Mouse (Mus musculus) heart, embryonic 15.5 days (tissue): ENCODE data around the gene Stk4. TPM values are rescaled to one million over a fixed set of nuclear protein-coding genes. Genes with fewer than 3 reads are reported as not detected.

Source experiments
- ATAC-seq: fragments of 200-750 bp; cut with Nextera tagmentation; replicated peaks from 2 replicates; pipeline ENCODE4 v1.8.0; 2017; ENCODE audit warnings: low read depth, moderate TSS enrichment; ENCODE audit not compliant: insufficient number of reproducible peaks, insufficient read depth, low FRiP score
- H3K27ac ChIP-seq: fragments of 300-500 bp; sonication (generic); 2 replicates; pipeline ENCODE4 v1.5.1; 2015; ENCODE audit warnings: mild to moderate bottlenecking, inconsistent platforms
- H3K27me3 ChIP-seq: fragments of 300-500 bp; sonication (generic); 2 replicates; pipeline ENCODE4 v1.6.1; 2015; ENCODE audit warnings: inconsistent platforms
- H3K36me3 ChIP-seq: fragments of 300-500 bp; sonication (generic); 2 replicates; pipeline ENCODE4 v1.6.1; 2015; ENCODE audit warnings: mild to moderate bottlenecking, inconsistent platforms
- H3K4me1 ChIP-seq: fragments of 300-500 bp; sonication (generic); replicated peaks from 2 replicates; pipeline ENCODE4 v1.6.1; 2015; ENCODE audit warnings: inconsistent platforms
- H3K4me2 ChIP-seq: fragments of 300-500 bp; sonication (generic); 2 replicates; pipeline ENCODE4 v1.6.1; 2015; ENCODE audit warnings: inconsistent platforms, mild to moderate bottlenecking, moderate library complexity
- H3K4me3 ChIP-seq: fragments of 300-500 bp; sonication (generic); 2 replicates; pipeline ENCODE4 v1.5.1; 2015; ENCODE audit warnings: mild to moderate bottlenecking, inconsistent platforms
- H3K9ac ChIP-seq: fragments of 300-500 bp; sonication (generic); 2 replicates; pipeline ENCODE4 v1.6.1; 2015; ENCODE audit warnings: mild to moderate bottlenecking, inconsistent platforms
- H3K9me3 ChIP-seq: fragments of 300-500 bp; sonication (generic); replicated peaks from 2 replicates; pipeline ENCODE4 v1.6.1; 2016; ENCODE audit warnings: inconsistent platforms
- WGBS: fragments of 180-500 bp; shearing (Covaris S2); methylation state at CpG from one replicate; pipeline ENCODE4 v1.1.7; 2015; ENCODE audit warnings: mixed read lengths; 5-methylcytosine and 5-hydroxymethylcytosine counted together
- polyA plus RNA-seq: library from polyadenylated mRNA; unstranded; fragments of >200 nt; fragmentation: Nextera tagmentation; extraction: Ambion mirVana; gene quantifications from 2 replicates; pipeline ENCODE4 v1.2.1, GENCODE M21; 2015

Gene Stk4
- polyA plus RNA-seq = 11.8 and 13.7 TPM in 2 replicates

DNA sequence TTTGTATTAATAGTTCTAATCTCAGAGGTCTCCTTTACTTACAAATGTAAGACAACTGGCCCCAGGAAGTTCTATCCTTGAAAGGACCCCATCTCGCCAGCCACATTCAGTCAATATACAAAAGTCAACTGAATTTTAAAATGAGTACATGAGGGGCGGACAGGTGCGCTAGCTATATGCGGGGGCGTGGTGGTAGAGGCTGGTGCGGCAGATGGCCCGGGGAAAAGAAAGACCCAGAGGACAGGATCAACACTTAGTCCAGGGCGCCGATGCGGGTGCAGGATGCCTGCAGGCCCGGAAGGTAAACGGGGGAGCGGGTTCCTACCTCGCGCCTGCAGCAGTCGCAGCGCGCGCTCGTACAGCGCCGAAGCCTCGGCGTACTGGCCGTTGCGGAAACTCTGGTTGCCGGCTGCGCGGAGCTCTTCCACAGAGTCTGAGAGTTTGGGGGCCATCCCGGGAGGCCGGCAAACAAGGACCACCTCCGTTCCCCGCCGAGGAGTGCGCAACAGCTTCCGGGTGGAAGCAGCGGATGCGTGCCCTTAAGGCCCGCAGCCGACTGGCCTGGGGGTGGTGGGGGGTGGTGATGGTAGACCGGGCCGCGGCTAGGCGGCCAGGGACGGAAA is at the start of gene Stk4:
Gene Stk4 (plus strand): TSS at position 181 of the 623 bp plus-strand sequence.
- H3K4me1 ChIP-seq = peaks cover 24% of the 10 kb centered on the region
- ATAC-seq = peak; percentile 18
- under 1% methylated on average over 39 of the region's 45 CpGs for WGBS

GRCm38 (mm10) chr2:164022104-164022503 is 48.0 kb upstream of the Stk4 start:
- no peak for ATAC-seq
- no peak overlapping the region for H3K4me2 ChIP-seq
- WGBS = 48% methylated on average over 2 of the region's 2 CpGs
- H3K9ac ChIP-seq = no peak overlapping the region
- H3K9me3 ChIP-seq = no peaks in the 10 kb centered on the region
- no peaks in the 10 kb centered on the region; the same call in 1 of the 2 replicates for H3K4me1 ChIP-seq
- no peak overlapping the region for H3K27ac ChIP-seq
- peaks cover 31% of the 10 kb centered on the region for H3K36me3 ChIP-seq
- H3K4me3 ChIP-seq = no peak overlapping the region
- no peaks in the 10 kb centered on the region for H3K27me3 ChIP-seq

More for the DNA sequence above, at the start of gene Stk4:
- peak within 1 kb of the TSS; percentile 83 for H3K4me3 ChIP-seq
- H3K4me2 ChIP-seq = peak within 1 kb of the TSS; percentile 94
- no peaks in the 10 kb centered on the region for H3K9me3 ChIP-seq
- H3K36me3 ChIP-seq = peaks cover 7% of the 10 kb centered on the region; the same call in 1 of the 2 replicates
- peak within 1 kb of the TSS; percentile 75 for H3K9ac ChIP-seq
- peak within 1 kb of the TSS; percentile 82 for H3K27ac ChIP-seq
- H3K27me3 ChIP-seq = no peaks in the 10 kb centered on the region

DNA sequence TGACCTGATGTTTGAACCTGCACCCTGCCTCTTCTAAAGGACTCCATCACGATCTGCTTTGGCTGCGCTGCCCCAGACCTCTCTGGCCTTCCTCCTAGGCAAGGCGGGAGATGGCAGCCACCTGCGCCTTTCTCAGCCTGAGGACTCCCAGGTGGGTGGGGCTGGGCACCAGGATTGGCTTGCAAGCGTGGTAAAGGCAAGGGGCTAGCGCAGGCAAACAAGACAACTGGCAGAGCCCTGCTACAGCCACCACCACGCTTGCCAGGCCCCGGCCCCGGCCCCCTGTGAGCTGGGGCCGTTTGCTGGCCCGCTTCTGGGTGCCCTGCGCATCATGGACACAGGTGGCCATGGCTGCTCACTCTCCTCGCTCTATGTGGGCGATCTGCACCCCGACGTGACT is 45.0 kb upstream of the Stk4 start, which contains the start of gene Pabpc1l:
Gene Pabpc1l (plus strand): TSS at position 301 of the 400 bp plus-strand sequence.
- peaks cover 8% of the 10 kb centered on the region for H3K4me1 ChIP-seq
- no peak for ATAC-seq
- 80% methylated on average over 16 of the region's 16 CpGs for WGBS

GRCm38 (mm10) chr2:164031147-164031546 is 39.0 kb upstream of the Stk4 start:
- no peak for ATAC-seq
- 61% methylated on average over 10 of the region's 10 CpGs for WGBS

More for the DNA sequence above, 45.0 kb upstream of the Stk4 start, which contains the start of gene Pabpc1l:
- Histone ChIP-seq H3K4me3 (no peak within 1 kb of the TSS), H3K4me2 (no peak within 1 kb of the TSS), H3K27me3 (no peaks in the 10 kb centered on the region), H3K9ac (no peak within 1 kb of the TSS), H3K36me3 (peaks cover 1% of the 10 kb centered on the region; the same call in 1 of the 2 replicates), H3K27ac (no peak within 1 kb of the TSS), H3K9me3 (no peaks in the 10 kb centered on the region)

DNA sequence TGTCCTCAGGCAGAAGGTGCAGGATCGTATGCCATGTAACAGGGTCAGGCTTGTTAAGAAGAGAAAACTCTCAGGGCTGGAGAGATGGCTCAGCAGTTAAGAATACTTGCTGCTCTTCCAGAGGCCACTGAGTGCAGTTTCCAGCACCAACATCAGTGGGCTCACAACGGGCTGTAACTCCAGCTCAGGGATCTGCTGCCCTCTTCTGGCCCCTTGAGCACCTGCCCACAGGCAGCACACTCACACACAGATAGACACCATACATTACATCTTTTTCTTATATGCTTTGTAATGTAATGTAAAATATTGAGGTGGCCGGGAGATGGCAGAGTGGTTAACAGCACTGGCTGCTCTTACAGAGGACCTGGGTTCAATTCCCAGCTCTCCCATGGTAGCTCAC is 37.1 kb upstream of the Stk4 start:
- Histone ChIP-seq H3K9me3 (no peaks in the 10 kb centered on the region), H3K9ac (no peak overlapping the region), H3K4me2 (no peak overlapping the region), H3K4me3 (no peak overlapping the region), H3K4me1 (peaks cover 10% of the 10 kb centered on the region), H3K36me3 (no peaks in the 10 kb centered on the region), H3K27ac (no peak overlapping the region), H3K27me3 (no peaks in the 10 kb centered on the region)
- no peak for ATAC-seq
- WGBS = 90% methylated on average over 3 of the region's 3 CpGs

More at GRCm38 (mm10) chr2:164031147-164031546, 39.0 kb upstream of the Stk4 start:
- Histone ChIP-seq H3K27ac (no peak overlapping the region), H3K27me3 (no peaks in the 10 kb centered on the region), H3K36me3 (no peaks in the 10 kb centered on the region), H3K4me3 (no peak overlapping the region), H3K9ac (no peak overlapping the region), H3K9me3 (no peaks in the 10 kb centered on the region), H3K4me1 (peaks cover 8% of the 10 kb centered on the region), H3K4me2 (no peak overlapping the region)

GRCm38 (mm10) chr2:164036520-164037019 is 33.6 kb upstream of the Stk4 start:
- 31% methylated on average over 10 of the region's 10 CpGs for WGBS

DNA sequence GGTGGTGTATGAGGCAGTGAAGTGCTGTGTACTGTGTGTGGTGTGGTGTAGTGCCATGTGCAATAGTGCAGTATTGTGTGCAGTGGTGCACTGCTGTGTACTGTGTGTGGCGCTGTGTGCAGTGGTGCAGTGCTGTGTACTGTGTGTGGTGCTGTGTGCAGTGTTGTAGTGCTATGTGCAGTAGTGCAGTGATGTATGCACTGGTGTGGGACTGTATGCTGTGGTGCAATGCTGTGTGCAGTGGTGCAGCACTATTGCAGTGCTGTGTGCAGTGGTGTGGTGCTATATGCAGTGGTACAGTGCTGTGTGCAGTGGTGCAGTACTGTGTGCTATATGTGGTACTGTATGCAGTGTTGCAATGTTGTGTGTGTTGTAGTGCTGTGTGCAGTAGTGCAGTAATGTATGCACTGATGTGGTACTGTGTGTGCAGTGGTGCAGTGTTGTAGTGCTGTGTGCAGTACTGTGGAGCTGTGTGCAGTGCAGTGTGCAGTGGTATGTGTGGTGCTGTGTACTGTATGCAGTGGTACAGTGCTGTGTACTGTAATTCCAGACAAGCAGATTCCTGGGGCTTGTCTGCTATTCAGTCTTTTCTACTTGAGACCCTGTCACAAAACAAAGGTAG is 31.6 kb upstream of the Stk4 start:
- H3K27me3 ChIP-seq = peaks cover 6% of the 10 kb centered on the region
- H3K4me2 ChIP-seq = no peak overlapping the region
- H3K4me1 ChIP-seq = peaks cover 10% of the 10 kb centered on the region
- no peaks in the 10 kb centered on the region for H3K9me3 ChIP-seq
- WGBS = 94% methylated on average over 1 of the region's 1 CpGs
- H3K4me3 ChIP-seq = no peak overlapping the region
- no peak overlapping the region for H3K27ac ChIP-seq
- no peaks in the 10 kb centered on the region for H3K36me3 ChIP-seq
- ATAC-seq = no peak
- H3K9ac ChIP-seq = no peak overlapping the region

More at GRCm38 (mm10) chr2:164036520-164037019, 33.6 kb upstream of the Stk4 start:
- H3K27me3 ChIP-seq = no peaks in the 10 kb centered on the region
- H3K9ac ChIP-seq = no peak overlapping the region
- peak; percentile 63 for ATAC-seq
- no peaks in the 10 kb centered on the region for H3K9me3 ChIP-seq
- H3K4me1 ChIP-seq = peaks cover 10% of the 10 kb centered on the region
- 0 out of 2 replicates have a peak overlapping the region, but pooled peaks have one; percentile 15 for H3K4me2 ChIP-seq
- H3K27ac ChIP-seq = no peak overlapping the region
- H3K4me3 ChIP-seq = no peak overlapping the region
- no peaks in the 10 kb centered on the region for H3K36me3 ChIP-seq

DNA sequence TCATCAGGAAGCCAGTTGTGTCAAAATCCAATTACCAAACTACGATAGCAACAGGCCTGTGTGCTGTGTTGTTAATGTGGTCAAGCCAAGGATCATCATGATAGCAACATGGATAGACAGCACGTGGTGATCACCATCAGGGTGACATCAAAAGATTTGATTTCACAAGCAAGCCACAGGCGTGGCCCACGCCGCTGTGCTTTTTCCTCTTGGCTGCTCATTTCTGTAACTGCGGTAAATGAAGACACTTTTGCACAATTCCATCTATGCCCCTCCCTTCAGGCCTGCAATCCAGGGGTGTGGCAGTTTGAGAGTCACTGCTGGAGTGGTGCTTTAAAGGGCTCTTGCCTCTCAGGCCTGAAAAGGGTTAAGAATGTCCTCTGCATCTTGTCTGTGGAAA is 29.2 kb upstream of the Stk4 start:
- WGBS = 83% methylated on average over 6 of the region's 6 CpGs
- no peaks in the 10 kb centered on the region for H3K36me3 ChIP-seq
- H3K9ac ChIP-seq = no peak overlapping the region
- H3K27me3 ChIP-seq = peaks cover 17% of the 10 kb centered on the region
- no peaks in the 10 kb centered on the region for H3K9me3 ChIP-seq
- H3K27ac ChIP-seq = no peak overlapping the region
- peaks cover 10% of the 10 kb centered on the region for H3K4me1 ChIP-seq
- no peak for ATAC-seq
- H3K4me3 ChIP-seq = no peak overlapping the region
- no peak overlapping the region for H3K4me2 ChIP-seq

- Histone ChIP-seq H3K27me3 (peaks cover 17% of the 10 kb centered on the region), H3K36me3 (no peaks in the 10 kb centered on the region), H3K9ac (no peak overlapping the region), H3K4me3 (no peak overlapping the region), H3K9me3 (no peaks in the 10 kb centered on the region), H3K4me1 (peaks cover 7% of the 10 kb centered on the region), H3K4me2 (no peak overlapping the region), H3K27ac (no peak overlapping the region)
- ATAC-seq = no peak
- 90% methylated on average over 2 of the region's 2 CpGs for WGBS
Measured at GRCm38 (mm10) chr2:164041523-164041922, 28.6 kb upstream of the Stk4 start.

- Histone ChIP-seq H3K4me3 (no peak overlapping the region), H3K4me2 (peak overlapping the region; percentile 41), H3K9me3 (no peaks in the 10 kb centered on the region), H3K27me3 (peaks cover 30% of the 10 kb centered on the region), H3K27ac (no peak overlapping the region), H3K4me1 (no peaks in the 10 kb centered on the region), H3K9ac (no peak overlapping the region), H3K36me3 (peaks cover 3% of the 10 kb centered on the region)
- ATAC-seq = peak; percentile 61; the same call in 1 of the 2 replicates
- WGBS = 3% methylated on average over 16 of the region's 16 CpGs
Measured at GRCm38 (mm10) chr2:164047197-164047690, 22.9 kb upstream of the Stk4 start.

DNA sequence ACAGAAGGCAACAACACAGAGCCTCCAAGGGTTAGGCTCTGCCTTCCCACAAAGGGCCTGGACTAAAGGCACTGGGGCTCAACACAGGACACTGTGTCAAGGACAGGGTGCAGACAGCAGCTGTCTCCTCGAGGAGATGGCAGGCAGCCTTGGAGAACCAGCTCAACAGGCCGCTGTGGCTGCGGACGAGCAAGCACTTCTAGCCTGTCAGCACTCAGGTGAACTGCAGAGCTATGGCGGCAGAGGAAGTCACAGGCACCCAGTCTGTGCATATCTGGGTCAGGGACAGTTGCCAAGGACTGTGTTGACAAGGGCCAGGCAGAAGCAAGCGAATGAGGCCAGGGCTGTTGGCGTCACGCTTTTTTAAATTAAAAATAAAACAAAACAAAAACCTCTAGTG is 16.4 kb upstream of the Stk4 start:
- Histone ChIP-seq H3K9ac (no peak overlapping the region), H3K9me3 (no peaks in the 10 kb centered on the region), H3K4me3 (no peak overlapping the region), H3K27me3 (peaks cover 15% of the 10 kb centered on the region), H3K4me2 (peak overlapping the region; percentile 24; the same call in 1 of the 2 replicates), H3K27ac (peak overlapping the region; percentile 67), H3K36me3 (peaks cover 40% of the 10 kb centered on the region), H3K4me1 (peaks cover 21% of the 10 kb centered on the region)
- ATAC-seq = peak; percentile 93
- WGBS = 31% methylated on average over 8 of the region's 8 CpGs
